Mouse (Mus musculus) spleen, adult 18-20 months (tissue): ENCODE data around the gene Olfr1218.
"Not testable (repeated sequence)": the region's sequence is repeated elsewhere in the genome, so short reads cannot be mapped to it uniquely, and the experiment has no call there.

Experiments used
- DNase-seq, 2 experiments: peaks; one replicate each; pipeline ENCODE4 v3.0.0; 2022; ENCODE audit warnings: mixed read lengths in 2 of 2

Gene Olfr1218

DNA sequence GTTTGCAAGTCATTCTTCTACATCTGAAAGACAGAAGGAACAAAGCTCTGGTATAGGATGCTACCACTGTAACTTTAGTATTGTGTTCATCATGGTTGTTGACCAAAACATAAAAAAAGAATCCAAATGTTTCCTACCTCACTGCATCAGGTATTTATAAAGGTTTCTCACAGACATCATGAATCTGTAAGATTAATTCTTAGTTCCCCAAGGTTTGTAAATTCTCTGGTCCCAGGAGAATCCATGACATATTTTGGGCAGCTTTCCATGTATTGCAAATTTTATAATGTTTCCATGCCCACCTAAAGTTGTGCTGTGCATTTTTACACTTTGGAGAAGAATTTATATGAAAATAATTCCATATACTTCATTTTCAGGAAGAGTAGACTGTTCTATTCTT lies at the start of gene Olfr1218:
Gene Olfr1218 (minus strand): TSS at position 101 of the 400 bp plus-strand sequence.
- no peak for DNase-seq

DNA sequence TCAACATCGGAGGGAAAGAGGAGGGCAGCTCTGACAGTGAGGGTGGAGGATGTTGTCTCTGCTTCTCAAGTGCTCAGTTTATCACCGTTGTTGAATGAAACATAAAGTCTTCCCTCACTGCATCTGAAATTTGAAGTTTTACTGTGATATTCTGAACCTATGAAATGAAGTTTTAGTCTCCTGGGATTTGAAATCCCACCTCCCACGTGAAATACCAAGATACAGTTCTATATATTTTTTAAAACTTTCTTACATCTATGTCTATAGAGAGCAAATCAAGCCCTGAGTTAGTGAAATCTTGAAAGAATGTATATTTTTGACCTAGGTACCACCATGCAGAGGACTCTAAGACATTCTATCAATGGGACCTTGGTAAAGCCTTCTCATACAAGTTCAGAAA lies 45.7 kb upstream of the Olfr1218 start, which contains the start of gene Olfr1220:
Gene Olfr1220 (minus strand): TSS at position 101 of the 400 bp plus-strand sequence.
- DNase-seq: no peak

DNA sequence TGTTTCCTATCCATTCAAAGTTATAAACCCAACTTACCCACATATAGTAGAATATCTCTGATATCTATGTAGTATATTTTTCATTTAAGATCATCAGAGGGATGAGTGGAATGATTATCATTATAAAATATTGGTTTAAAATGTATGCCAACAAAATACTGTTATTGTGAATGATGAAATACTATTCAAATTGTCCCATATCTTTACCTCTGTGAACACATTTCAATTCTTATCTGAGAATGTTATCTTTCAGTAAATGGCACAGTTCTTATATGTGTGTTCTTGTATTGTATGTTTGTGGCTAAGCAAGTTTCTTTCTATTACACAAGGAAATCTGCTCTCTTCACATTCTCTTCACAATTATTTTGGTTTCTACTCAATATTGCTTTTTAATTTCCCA lies 44.7 kb upstream of the Olfr1218 start:
- DNase-seq: no peak

DNA sequence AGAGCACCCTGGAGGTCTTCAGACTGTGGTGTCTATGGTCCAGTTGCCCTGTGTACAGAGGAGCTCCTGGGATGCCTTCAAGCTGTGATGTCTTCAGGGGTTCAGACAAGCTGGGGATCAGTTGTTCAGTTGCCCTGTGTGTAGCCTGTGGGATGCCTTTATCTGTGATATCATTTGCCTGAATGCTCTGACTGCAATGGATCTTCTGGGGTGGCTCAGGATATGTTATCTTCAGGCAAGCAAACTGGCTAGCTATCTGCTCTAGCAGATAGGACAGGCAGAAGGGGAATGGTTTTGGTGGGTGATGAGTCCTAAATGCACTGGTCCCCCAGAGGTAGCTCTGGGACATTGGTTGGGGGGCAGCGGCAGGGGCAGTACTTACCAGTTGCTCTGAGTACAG lies 32.9 kb upstream of the Olfr1218 start:
- DNase-seq: no peak

DNA sequence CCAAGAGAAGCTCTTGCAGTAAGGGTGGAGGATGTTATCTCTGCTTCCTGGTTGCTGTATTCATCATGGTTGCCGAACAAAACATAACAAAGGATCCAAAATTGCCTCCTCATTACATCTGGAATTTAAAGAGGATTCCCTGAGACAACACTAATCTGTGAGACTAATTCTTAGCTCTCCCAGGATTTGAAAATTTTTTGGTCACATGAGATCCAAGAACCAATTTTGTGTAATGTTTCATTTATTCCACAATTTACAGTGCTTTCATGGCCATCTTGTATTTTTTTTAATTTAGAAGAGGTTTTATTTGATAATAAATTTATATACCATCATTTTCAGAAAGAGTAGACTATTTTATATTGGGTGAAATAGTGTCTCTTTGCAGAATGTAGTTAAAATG lies 22.4 kb upstream of the Olfr1218 start, which contains the start of gene Olfr1219:
Gene Olfr1219 (minus strand): TSS at position 101 of the 400 bp plus-strand sequence.
- no peak for DNase-seq

DNA sequence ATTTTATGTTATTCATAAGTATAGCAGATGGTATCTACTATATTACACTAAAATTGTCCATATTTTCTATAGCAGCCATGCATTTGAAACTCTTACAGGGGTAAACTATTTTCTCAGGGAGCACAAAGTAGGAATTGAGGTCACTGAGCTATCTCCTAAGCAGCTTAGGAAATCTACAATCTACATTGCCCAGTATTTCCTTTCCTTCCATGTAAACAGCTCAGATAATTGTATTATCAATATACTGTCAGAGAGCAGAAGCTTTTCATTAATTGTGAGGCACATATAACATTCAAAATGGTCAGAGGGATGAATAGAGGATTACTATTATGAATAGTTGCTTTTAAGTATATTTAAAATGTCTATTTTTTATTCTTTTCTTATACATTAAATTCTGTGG lies 20.5 kb upstream of the Olfr1218 start:
- DNase-seq: no peak

DNA sequence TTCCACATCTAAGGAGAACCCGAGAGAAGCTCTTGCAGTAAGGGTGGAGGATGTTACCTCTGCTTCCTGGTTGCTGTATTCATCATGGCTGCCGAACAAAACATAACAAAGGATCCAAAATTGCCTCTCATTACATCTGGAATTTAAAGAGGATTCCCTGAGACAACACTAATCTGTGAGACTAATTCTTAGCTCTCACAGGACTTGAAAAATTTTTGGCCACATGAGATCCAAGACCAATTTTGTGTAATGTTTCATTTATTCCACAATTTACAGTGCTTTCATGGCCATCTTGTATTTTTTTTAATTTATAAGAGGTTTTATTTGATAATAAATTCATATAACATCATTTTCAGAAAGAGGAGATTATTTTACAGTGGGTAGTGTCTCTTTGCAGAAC lies 29.0 kb downstream of the Olfr1218 start, which contains the start of gene Olfr1217:
Gene Olfr1217 (minus strand): TSS at position 101 of the 400 bp plus-strand sequence.
- no peak for DNase-seq

DNA sequence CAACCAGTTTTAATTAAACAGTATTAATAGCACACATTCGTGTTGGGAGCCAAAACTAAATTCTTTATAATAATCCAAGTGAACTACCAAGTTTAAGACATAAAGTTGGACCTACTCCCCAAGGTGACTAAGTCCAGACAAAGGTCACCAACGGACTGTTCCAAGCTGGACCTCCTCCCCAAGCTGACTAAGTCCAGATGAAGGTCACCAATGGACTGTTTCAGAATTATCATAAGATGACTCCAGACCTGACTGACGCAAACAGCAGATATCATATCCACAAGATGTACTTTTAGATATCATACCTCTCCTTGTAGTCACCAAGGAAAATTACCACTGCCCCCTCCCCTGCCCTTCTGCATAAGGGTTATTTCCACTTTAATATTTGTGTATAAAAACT lies 39.6 kb downstream of the Olfr1218 start:
- not testable (repeated sequence) for DNase-seq

DNA sequence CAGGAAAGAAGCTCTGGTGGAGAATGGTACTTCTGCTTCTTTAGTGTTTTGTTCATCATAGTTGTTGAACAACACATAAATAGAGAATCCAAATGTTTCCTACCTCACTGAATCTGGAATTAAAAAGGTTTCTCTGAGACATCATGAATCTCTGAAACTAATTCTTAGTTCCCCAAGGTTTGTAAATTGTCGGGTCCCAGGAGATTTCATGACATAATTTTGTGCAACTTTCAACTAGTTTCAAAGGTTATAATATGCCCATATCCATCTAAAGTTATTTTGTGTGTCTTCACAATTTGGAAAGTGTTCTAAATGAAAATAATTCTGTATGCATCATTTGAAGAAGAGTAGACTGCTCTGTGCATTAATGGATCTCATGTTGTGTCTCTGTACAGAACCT lies 42.7 kb downstream of the Olfr1218 start, which contains the start of gene Olfr1216:
Gene Olfr1216 (minus strand): TSS at position 101 of the 400 bp plus-strand sequence.
- DNase-seq: no peak

DNA sequence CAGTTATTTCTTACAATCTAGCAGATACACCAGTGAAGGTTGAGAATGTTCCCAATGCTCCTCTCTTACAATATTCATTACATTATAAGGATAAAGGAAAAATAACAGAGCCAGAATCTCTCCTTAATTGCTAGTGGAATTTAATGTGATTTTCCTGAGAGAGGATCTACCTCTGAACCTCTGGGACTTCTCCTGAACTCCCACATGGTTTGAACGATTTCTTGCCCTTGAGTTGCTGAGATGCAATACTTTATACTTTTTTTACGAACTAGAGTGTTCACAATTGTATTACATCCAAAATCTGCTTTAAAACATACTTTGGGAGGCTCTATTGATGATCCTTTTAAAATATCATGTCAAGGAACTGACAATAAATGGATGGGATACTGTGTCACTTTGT lies 54.1 kb downstream of the Olfr1218 start, which contains the start of gene Olfr1215:
Gene Olfr1215 (minus strand): TSS at position 101 of the 400 bp plus-strand sequence.
- DNase-seq: no peak
